Mouse (Mus musculus) forebrain, embryonic 11.5 days (tissue): ENCODE results near the gene Tcl1b3. TPM values are rescaled to one million over a fixed set of nuclear protein-coding genes. Genes with fewer than 3 reads are reported as not detected.
"Not testable (repeated sequence)": the region's sequence is repeated elsewhere in the genome, so short reads cannot be mapped to it uniquely, and the experiment has no call there.

Experiments
- ATAC-seq: fragments of 200-750 bp; cut with Nextera tagmentation; replicated peaks from 2 replicates; pipeline ENCODE4 v1.8.0; 2017; ENCODE audit warnings: moderate TSS enrichment; ENCODE audit not compliant: low FRiP score
- DNase-seq: peaks from one replicate; pipeline ENCODE4 v3.0.0-alpha.2; 2017; ENCODE audit warnings: low spot score
- H3K27ac ChIP-seq: fragments of 300-500 bp; sonication (generic); 2 replicates; pipeline ENCODE4 v1.5.1; 2014; ENCODE audit warnings: low read depth, low read length
- H3K27me3 ChIP-seq: fragments of 300-500 bp; sonication (generic); 2 replicates; pipeline ENCODE4 v1.6.1; 2014; ENCODE audit warnings: mild to moderate bottlenecking, low read length, mixed read lengths; ENCODE audit not compliant: control insufficient read depth, insufficient read depth
- H3K36me3 ChIP-seq: fragments of 300-500 bp; sonication (generic); 2 replicates; pipeline ENCODE4 v1.6.1; 2014; ENCODE audit warnings: mild to moderate bottlenecking, low read length, moderate library complexity, mixed read lengths; ENCODE audit not compliant: control insufficient read depth, insufficient read depth
- H3K4me1 ChIP-seq: fragments of 300-500 bp; sonication (generic); replicated peaks from 2 replicates; pipeline ENCODE4 v1.6.1; 2014; ENCODE audit warnings: low read length, mixed read lengths; ENCODE audit not compliant: control insufficient read depth, insufficient read depth
- H3K4me2 ChIP-seq: fragments of 300-500 bp; sonication (generic); 2 replicates; pipeline ENCODE4 v1.6.1; 2014; ENCODE audit warnings: low read depth, mild to moderate bottlenecking, low read length, moderate library complexity, mixed read lengths; ENCODE audit not compliant: severe bottlenecking
- H3K4me3 ChIP-seq: fragments of 300-500 bp; sonication (generic); 2 replicates; pipeline ENCODE4 v1.5.1; 2014; ENCODE audit warnings: low read depth, low read length
- H3K9ac ChIP-seq: fragments of 300-500 bp; sonication (generic); 2 replicates; pipeline ENCODE4 v1.6.1; 2014; ENCODE audit warnings: low read length
- H3K9me3 ChIP-seq: fragments of 300-500 bp; sonication (generic); 2 replicates; pipeline ENCODE4 v1.6.1; 2016; ENCODE audit warnings: low read length, mixed read lengths; ENCODE audit not compliant: control insufficient read depth
- WGBS: fragments of 180-500 bp; shearing (Covaris S2); extraction: QIAGEN DNeasy Blood & Tissue Kit; methylation state at CpG from one replicate; pipeline ENCODE4 v1.1.7; 2014; 5-methylcytosine and 5-hydroxymethylcytosine counted together
- polyA plus RNA-seq: library from polyadenylated mRNA; unstranded; fragments of >200 nt; fragmentation: Nextera tagmentation; extraction: Ambion mirVana; gene quantifications from 2 replicates; pipeline ENCODE4 v1.2.1, GENCODE M21; 2014

The Tcl1b3 gene
- polyA plus RNA-seq, 1 experiment from 2014 or later = not detected

- not testable (repeated sequence) for H3K4me2 ChIP-seq, ATAC-seq, H3K4me1 ChIP-seq, H3K36me3 ChIP-seq, DNase-seq, H3K9me3 ChIP-seq, H3K27me3 ChIP-seq, H3K4me3 ChIP-seq, H3K9ac ChIP-seq, H3K27ac ChIP-seq
- WGBS = 23% methylated on average over 2 of the region's 2 CpGs
These were observed 16.5 kb upstream of the Tcl1b3 start for GRCm38 (mm10) chr12:105174318-105174717.

- not testable (repeated sequence) for H3K27me3 ChIP-seq, H3K4me2 ChIP-seq, H3K9me3 ChIP-seq, H3K4me3 ChIP-seq, H3K27ac ChIP-seq, ATAC-seq, H3K36me3 ChIP-seq, H3K4me1 ChIP-seq, H3K9ac ChIP-seq, DNase-seq
- 72% methylated on average over 3 of the region's 3 CpGs for WGBS
These were observed 14.8 kb upstream of the Tcl1b3 start, which contains the start of gene Tcl1b5 for GRCm38 (mm10) chr12:105176044-105176443. Tcl1b5 (plus strand) TSS chr12:105176344.

GRCm38 (mm10) chr12:105181040-105181644 lies 9.7 kb upstream of the Tcl1b3 start:
- not testable (repeated sequence) for H3K9me3 ChIP-seq, H3K4me2 ChIP-seq, H3K9ac ChIP-seq, H3K36me3 ChIP-seq, ATAC-seq, H3K4me1 ChIP-seq, H3K27me3 ChIP-seq, H3K4me3 ChIP-seq, DNase-seq, H3K27ac ChIP-seq
- WGBS = 81% methylated on average over 4 of the region's 4 CpGs

GRCm38 (mm10) chr12:105188980-105189379 lies 1.9 kb upstream of the Tcl1b3 start:
- ATAC-seq, H3K4me2 ChIP-seq, H3K4me3 ChIP-seq, H3K4me1 ChIP-seq, H3K27me3 ChIP-seq, H3K27ac ChIP-seq, H3K9ac ChIP-seq, H3K36me3 ChIP-seq, DNase-seq, H3K9me3 ChIP-seq: not testable (repeated sequence)
- 60% methylated on average over 2 of the region's 2 CpGs for WGBS

GRCm38 (mm10) chr12:105199684-105200497 lies 9.0 kb downstream of the Tcl1b3 start:
- DNase-seq, ATAC-seq, H3K27ac ChIP-seq, H3K36me3 ChIP-seq, H3K4me2 ChIP-seq, H3K9ac ChIP-seq, H3K9me3 ChIP-seq, H3K27me3 ChIP-seq, H3K4me1 ChIP-seq, H3K4me3 ChIP-seq: not testable (repeated sequence)
- WGBS = 21% methylated on average over 7 of the region's 7 CpGs

- not testable (repeated sequence) for H3K27me3 ChIP-seq, H3K36me3 ChIP-seq, H3K9me3 ChIP-seq
These were observed 10.8 kb downstream of the Tcl1b3 start, which contains the start of gene Tcl1b4 for GRCm38 (mm10) chr12:105201657-105202056. Tcl1b4 (plus strand) TSS chr12:105201957.

GRCm38 (mm10) chr12:105207071-105207470 lies 16.2 kb downstream of the Tcl1b3 start:
- Histone ChIP-seq H3K36me3 (no peaks in the 10 kb centered on the region), H3K27ac (no peak overlapping the region), H3K4me1 (no peaks in the 10 kb centered on the region), H3K27me3 (no peaks in the 10 kb centered on the region), H3K4me2 (no peak overlapping the region), H3K9me3 (no peaks in the 10 kb centered on the region), H3K4me3 (no peak overlapping the region), H3K9ac (no peak overlapping the region)
- whole genome bisulfite sequencing = 89% methylated on average over 1 of the region's 1 CpGs
- DNase-seq = no peak
- no peak for ATAC-seq

More at GRCm38 (mm10) chr12:105201657-105202056, 10.8 kb downstream of the Tcl1b3 start, which contains the start of gene Tcl1b4:
- H3K4me3 ChIP-seq, ATAC-seq, DNase-seq, H3K9ac ChIP-seq, H3K4me1 ChIP-seq, H3K4me2 ChIP-seq, H3K27ac ChIP-seq: not testable (repeated sequence)
- 80% methylated on average over 1 of the region's 1 CpGs for WGBS

GRCm38 (mm10) chr12:105208441-105208840 lies 17.6 kb downstream of the Tcl1b3 start:
- Histone ChIP-seq H3K27me3 (no peaks in the 10 kb centered on the region), H3K27ac (no peak overlapping the region), H3K4me3 (no peak overlapping the region), H3K9me3 (no peaks in the 10 kb centered on the region), H3K4me1 (no peaks in the 10 kb centered on the region), H3K4me2 (no peak overlapping the region), H3K9ac (no peak overlapping the region), H3K36me3 (no peaks in the 10 kb centered on the region)
- ATAC-seq (no peak), DNase-seq (no peak)
- WGBS = 84% methylated on average over 1 of the region's 1 CpGs
